Mouse (Mus musculus) cerebellum, postnatal 25 days (tissue): ENCODE data around the gene Eif4a3.

ENCODE experiments used
- DNase-seq, 2 experiments: peaks; one replicate each; pipeline ENCODE4 v3.0.0; 2021; ENCODE audit warnings: mixed read lengths in 2 of 2

Gene Eif4a3

GRCm38 (mm10) chr11:119299391-119300245 lies at the start of gene Eif4a3:
Gene Eif4a3, minus strand, starts transcription at chr11:119300089.
- DNase-seq = peak; percentile 99

GRCm38 (mm10) chr11:119347125-119347524 lies 47.2 kb upstream of the Eif4a3 start:
- DNase-seq = no peak

- no peak for DNase-seq
Measured at GRCm38 (mm10) chr11:119344865-119345264, 45.0 kb upstream of the Eif4a3 start.

GRCm38 (mm10) chr11:119344178-119344577 lies 44.3 kb upstream of the Eif4a3 start:
- DNase-seq = no peak

GRCm38 (mm10) chr11:119339637-119340036 lies 39.7 kb upstream of the Eif4a3 start:
- peak; percentile 75 to 87 for DNase-seq

- no peak for DNase-seq
Measured at GRCm38 (mm10) chr11:119339179-119339578, 39.3 kb upstream of the Eif4a3 start.

GRCm38 (mm10) chr11:119338271-119339059 lies 38.6 kb upstream of the Eif4a3 start:
- DNase-seq = peak in 1 of 2 experiments; percentile 25

GRCm38 (mm10) chr11:119331970-119332369 lies 32.1 kb upstream of the Eif4a3 start:
- no peak for DNase-seq

- no peak for DNase-seq
Measured at GRCm38 (mm10) chr11:119330592-119330991, 30.7 kb upstream of the Eif4a3 start.

GRCm38 (mm10) chr11:119325068-119325467 lies 25.2 kb upstream of the Eif4a3 start:
- DNase-seq = no peak

- peak; percentile 54 to 55 for DNase-seq
Measured at GRCm38 (mm10) chr11:119322521-119322920, 22.6 kb upstream of the Eif4a3 start.

- DNase-seq = no peak
Measured at GRCm38 (mm10) chr11:119316720-119317119, 16.8 kb upstream of the Eif4a3 start.

- no peak for DNase-seq
Measured at GRCm38 (mm10) chr11:119314252-119314936, 14.5 kb upstream of the Eif4a3 start.

- no peak for DNase-seq
Measured at GRCm38 (mm10) chr11:119310621-119311020, 10.7 kb upstream of the Eif4a3 start.

- DNase-seq = no peak
Measured at GRCm38 (mm10) chr11:119307916-119308315, 8.0 kb upstream of the Eif4a3 start.

- DNase-seq = no peak
Measured at GRCm38 (mm10) chr11:119307658-119307867, 7.7 kb upstream of the Eif4a3 start, which contains the start of gene Card14. Gene Card14, plus strand, starts transcription at chr11:119307768.

GRCm38 (mm10) chr11:119306762-119307657 lies 7.1 kb upstream of the Eif4a3 start:
- no peak for DNase-seq

- peak; percentile 53 to 74 for DNase-seq
Measured at GRCm38 (mm10) chr11:119304904-119305712, 5.2 kb upstream of the Eif4a3 start.

- DNase-seq = no peak
Measured at GRCm38 (mm10) chr11:119300986-119301385, 1.1 kb upstream of the Eif4a3 start.

- no peak for DNase-seq
Measured at GRCm38 (mm10) chr11:119300246-119300935, 502 bp upstream of the Eif4a3 start.

GRCm38 (mm10) chr11:119298917-119299316 lies 972 bp downstream of the Eif4a3 start:
- no peak for DNase-seq
